Mouse (Mus musculus): ENCODE measurements at regions not wholly inside any gene's neighbourhood (a gene's known extent, or its start where the extent isn't known, plus 50 kb on each side); places are given as distances from the start of the nearest gene placed in this dataset.

DNA sequence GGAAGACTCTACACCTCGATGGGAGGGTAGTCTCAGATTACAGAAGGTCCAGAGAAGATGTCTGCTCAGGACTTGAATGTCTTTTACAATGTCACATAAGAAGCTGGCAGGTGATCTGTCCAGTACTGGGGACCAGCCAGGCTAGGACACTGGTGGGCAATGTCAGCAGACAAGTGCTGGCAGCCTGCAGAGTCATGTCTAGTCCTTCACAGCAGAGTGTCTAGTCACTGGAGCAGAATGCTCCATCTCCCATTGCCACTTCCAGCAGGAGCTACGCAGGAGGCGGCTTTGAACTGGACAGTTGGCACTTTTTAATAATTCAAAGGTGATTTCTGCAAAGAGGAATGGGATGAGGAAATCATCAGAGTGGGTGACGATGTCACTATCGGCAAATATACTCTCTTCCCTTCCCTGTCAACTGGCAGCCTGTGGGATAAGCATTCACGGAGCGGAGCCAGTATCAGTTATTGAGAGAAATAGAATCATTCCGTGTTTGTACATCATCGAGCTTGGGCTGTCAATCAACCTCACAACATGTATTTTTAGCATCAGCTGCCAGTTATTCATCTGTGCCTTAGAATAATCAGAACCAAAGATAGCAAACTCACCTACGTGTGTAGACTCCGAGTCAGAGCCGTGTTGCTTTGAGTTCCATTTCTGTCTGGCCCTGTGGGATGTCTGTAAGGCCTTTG, 268.6 kb downstream of the Rps24 start:
- no peak for TF ChIP-seq CTCF (IDR thresholded peaks at IDR 0.05; ENCODE audit: borderline replicate concordance, extremely low read depth, insufficient read depth, insufficient read length)
- TF ChIP-seq POLR2A (IDR thresholded peaks at IDR 0.05; ENCODE audit: borderline replicate concordance, extremely low read depth, insufficient read depth, insufficient read length, poor library complexity, severe bottlenecking) = no peak

DNA sequence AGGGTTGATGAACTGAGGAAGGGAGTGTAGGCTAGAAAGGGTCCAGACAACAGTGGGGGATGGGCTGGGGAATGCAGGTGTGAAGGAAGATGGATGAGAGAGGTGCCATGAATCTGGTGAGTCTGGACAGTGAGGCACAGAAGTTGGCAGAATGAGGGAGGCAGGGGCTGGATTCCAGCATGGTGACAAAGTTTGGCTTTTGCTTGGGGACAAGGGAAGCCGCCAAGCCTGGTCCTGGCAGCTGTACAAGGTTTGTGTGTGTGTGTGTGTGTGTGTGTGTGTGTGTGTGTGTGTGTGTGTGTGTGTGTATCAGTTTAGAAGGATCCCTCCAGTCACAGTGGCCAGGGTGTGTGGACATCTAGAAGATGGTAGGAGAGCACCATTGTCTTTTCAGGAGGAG, 270.4 kb downstream of the Rps24 start:
- no peak for TF ChIP-seq CTCF (IDR thresholded peaks at IDR 0.05; ENCODE audit: borderline replicate concordance, extremely low read depth, insufficient read depth, insufficient read length)
- no peak for TF ChIP-seq POLR2A (IDR thresholded peaks at IDR 0.05; ENCODE audit: borderline replicate concordance, extremely low read depth, insufficient read depth, insufficient read length, poor library complexity, severe bottlenecking)
- no peak for DNase-seq (ENCODE audit: low read depth)

More for the DNA sequence above, 268.6 kb downstream of the Rps24 start:
- DNase-seq (ENCODE audit: low read depth) = peak; percentile 40

DNA sequence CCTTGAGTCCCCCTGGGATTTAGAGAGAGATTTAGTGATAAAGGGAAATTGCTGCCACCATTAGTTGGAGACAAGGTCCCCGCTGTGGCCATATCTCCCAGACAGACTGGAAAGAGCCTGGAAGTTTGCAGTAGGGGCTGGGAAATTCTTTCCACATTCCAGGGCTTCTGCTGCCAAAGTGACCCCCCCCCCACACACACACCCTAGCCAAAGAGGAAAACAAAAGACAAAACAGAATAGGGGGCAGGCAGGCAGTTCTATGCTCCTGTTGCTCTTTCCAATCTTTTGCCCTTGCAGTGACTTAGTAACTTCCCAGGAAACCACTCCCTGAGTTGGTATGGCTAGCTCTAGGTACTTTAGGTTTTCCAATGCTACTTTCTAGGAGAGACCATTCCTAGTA, 270.9 kb downstream of the Rps24 start:
- DNase-seq (ENCODE audit: low read depth) = no peak
- no peak for TF ChIP-seq CTCF (IDR thresholded peaks at IDR 0.05; ENCODE audit: borderline replicate concordance, extremely low read depth, insufficient read depth, insufficient read length)
- no peak for TF ChIP-seq POLR2A (IDR thresholded peaks at IDR 0.05; ENCODE audit: borderline replicate concordance, extremely low read depth, insufficient read depth, insufficient read length, poor library complexity, severe bottlenecking)

DNA sequence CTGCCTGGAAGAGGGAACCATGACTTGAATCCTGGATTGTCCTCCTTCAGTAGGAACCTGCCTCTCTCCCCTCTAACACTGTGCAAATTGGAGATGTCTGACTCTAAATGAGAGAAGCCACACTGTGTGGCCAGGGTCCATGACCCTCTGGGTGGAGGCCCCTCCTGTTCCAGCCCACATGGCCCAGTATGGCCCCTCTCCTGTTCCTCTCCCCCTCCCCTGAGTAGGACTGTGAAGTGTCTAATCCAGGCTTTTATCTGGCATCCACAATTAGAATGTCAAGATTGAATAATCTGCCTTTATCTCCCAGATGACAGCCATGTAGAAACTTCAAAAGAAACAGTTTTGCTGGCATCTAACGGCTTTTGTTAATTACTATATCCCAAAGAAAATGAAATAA, 274.0 kb downstream of the Rps24 start:
- TF ChIP-seq POLR2A (IDR thresholded peaks at IDR 0.05; ENCODE audit: borderline replicate concordance, extremely low read depth, insufficient read depth, insufficient read length, poor library complexity, severe bottlenecking) (no peak), CTCF (IDR thresholded peaks at IDR 0.05; ENCODE audit: borderline replicate concordance, extremely low read depth, insufficient read depth, insufficient read length) (no peak)
- DNase-seq (ENCODE audit: low read depth) = no peak

DNA sequence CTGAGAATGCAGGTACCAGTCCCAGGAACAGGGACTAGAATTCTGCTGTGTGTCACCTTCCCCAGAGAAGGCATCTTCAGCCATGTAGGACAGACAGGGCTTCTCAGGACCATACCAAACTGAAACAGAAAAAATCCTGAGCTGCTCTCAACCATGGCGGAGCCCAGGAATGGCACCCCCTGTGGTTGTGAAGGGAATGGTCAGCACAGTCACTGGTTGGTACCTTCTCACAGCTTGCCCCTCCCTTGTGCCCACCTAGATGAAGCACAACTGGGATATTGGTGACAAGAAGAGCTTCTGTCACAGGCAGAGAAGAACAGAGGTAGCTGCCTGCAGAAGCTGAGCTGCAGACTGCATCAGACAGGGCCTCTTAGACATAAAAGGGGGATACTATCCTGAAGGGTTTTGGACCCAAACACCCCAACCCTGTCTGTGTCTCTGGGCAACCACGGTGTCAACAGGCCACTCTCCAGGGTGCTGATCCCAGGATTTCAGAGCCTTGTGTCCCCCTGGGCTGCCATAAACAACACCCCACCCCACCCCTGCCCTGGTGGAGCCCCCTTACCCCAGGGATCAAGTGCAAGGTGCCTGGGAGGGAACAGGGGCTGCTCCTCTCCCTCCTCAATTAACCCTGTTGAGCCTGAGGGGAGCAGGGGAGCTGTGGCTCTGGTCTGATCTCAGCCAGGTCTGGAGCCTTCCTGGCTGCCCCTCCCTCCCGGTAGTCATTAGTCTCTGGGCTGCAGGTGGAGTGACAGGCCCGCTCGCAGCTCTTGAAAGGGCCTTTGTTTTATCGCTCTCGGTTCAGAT, 275.7 kb downstream of the Rps24 start:
- DNase-seq (ENCODE audit: low read depth) = peak; percentile 90
- TF ChIP-seq CTCF (IDR thresholded peaks at IDR 0.05; ENCODE audit: borderline replicate concordance, extremely low read depth, insufficient read depth, insufficient read length) = peak; percentile 48; the same call in 1 of the 2 replicates
- no peak for TF ChIP-seq POLR2A (IDR thresholded peaks at IDR 0.05; ENCODE audit: borderline replicate concordance, extremely low read depth, insufficient read depth, insufficient read length, poor library complexity, severe bottlenecking)

DNA sequence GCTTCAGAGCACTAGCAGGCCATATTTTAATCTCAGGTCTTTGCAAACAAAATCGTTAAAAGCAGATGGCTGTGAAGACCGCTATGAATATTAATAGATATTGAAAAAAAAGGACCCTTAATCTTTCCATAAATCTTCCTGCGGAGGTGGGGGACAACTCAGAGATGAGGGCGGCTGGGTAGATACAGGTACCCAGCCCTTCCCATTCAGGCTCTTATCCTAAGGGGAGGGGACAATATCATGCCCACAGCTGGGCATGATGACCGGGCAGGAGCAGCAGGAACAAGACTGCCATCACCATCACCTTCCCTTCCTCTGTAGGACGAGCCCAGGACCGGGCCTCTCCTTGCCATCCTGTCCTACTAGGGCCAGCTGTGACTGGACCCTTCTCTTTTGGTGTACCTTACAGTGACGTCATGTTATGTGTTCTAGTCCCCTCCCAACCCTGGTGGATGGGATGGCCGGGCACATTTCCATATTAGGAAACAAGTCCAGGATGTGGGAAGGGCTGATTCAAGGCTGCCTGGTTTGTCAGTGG, 276.4 kb downstream of the Rps24 start:
- peak; percentile 47 for DNase-seq (ENCODE audit: low read depth)
- TF ChIP-seq CTCF (IDR thresholded peaks at IDR 0.05; ENCODE audit: borderline replicate concordance, extremely low read depth, insufficient read depth, insufficient read length) (no peak), POLR2A (IDR thresholded peaks at IDR 0.05; ENCODE audit: borderline replicate concordance, extremely low read depth, insufficient read depth, insufficient read length, poor library complexity, severe bottlenecking) (no peak)

DNA sequence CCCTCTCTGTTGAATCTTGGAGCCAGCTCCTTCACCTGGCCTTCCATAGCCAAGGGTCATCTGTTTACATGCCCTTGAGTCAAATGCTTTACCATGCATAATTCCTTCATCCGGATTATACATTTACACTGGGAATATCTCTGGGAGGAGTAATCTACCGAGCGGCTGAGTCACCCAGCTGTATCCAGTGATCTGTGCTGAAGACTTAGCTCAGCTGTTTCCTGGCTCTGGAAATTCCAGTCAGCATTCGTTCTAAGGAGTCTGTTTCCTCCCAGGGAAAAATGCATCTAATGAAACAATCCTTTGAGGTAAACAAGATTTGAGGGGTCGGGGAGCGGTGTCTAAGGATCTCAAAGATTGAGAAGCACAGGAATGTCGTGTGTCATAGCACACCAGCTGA, 276.9 kb downstream of the Rps24 start:
- no peak for DNase-seq (ENCODE audit: low read depth)
- TF ChIP-seq CTCF (IDR thresholded peaks at IDR 0.05; ENCODE audit: borderline replicate concordance, extremely low read depth, insufficient read depth, insufficient read length) (no peak), POLR2A (IDR thresholded peaks at IDR 0.05; ENCODE audit: borderline replicate concordance, extremely low read depth, insufficient read depth, insufficient read length, poor library complexity, severe bottlenecking) (no peak)

DNA sequence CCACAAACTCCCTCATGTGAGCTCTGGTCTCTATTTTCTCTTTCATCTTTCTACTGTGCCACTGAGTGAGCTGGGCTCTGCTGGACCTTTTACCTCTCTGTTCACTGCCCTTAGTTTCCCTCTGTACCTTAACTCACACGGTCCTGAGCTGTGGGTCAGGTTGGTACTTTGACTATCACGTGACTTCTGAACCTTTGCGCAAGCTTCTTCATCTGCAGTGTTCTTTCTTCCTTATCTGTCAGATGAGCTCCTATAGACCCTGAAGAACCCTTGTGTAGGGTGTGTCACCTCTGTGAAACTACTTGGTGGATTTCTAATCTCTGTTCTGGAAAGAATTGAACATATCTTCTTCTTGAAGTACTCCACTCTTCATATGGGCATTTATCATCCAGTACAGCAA, 279.3 kb downstream of the Rps24 start:
- no peak for DNase-seq (ENCODE audit: low read depth)
- TF ChIP-seq CTCF (IDR thresholded peaks at IDR 0.05; ENCODE audit: borderline replicate concordance, extremely low read depth, insufficient read depth, insufficient read length) (no peak), POLR2A (IDR thresholded peaks at IDR 0.05; ENCODE audit: borderline replicate concordance, extremely low read depth, insufficient read depth, insufficient read length, poor library complexity, severe bottlenecking) (no peak)

DNA sequence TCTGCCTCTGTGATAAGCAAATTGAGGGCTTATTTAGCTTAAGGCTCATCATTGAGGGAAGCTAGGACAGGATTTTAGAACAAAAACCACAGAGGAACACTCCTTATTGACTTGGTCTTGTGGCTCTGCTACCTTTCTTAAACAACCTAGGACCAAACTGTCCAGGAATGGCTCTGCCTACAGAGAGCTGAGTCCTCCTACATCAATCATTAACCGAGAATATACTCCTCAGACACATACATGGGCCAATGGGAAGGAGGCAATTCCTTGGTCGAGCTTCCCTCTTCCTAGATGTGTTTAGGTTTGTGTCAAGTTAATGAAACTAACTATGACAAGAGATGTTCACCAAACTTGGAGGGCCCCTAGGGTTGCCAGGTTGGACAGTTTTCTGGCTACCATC, 279.8 kb downstream of the Rps24 start:
- TF ChIP-seq CTCF (IDR thresholded peaks at IDR 0.05; ENCODE audit: borderline replicate concordance, extremely low read depth, insufficient read depth, insufficient read length) (no peak), POLR2A (IDR thresholded peaks at IDR 0.05; ENCODE audit: borderline replicate concordance, extremely low read depth, insufficient read depth, insufficient read length, poor library complexity, severe bottlenecking) (no peak)
- DNase-seq (ENCODE audit: low read depth) = no peak

DNA sequence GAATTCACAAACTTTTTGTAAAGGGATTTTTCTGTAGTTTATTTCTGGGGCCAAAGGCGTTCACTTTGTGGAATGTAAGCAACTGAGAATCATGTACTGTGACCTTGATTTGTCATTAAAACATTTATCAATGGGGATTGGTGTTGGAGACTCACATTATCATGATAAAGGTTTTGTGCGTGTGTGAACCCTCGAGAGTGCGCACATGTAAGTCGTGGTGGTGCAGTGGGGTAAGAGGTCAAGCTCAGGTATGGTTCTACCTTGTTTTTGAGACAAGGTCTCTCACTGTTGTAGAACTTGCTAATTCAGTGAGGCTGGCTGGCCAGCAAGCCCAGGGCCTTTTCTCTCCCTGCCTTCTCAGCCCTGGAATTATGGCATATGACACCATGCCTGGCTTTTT, 280.4 kb downstream of the Rps24 start:
- TF ChIP-seq CTCF (IDR thresholded peaks at IDR 0.05; ENCODE audit: borderline replicate concordance, extremely low read depth, insufficient read depth, insufficient read length) = no peak
- TF ChIP-seq POLR2A (IDR thresholded peaks at IDR 0.05; ENCODE audit: borderline replicate concordance, extremely low read depth, insufficient read depth, insufficient read length, poor library complexity, severe bottlenecking) = no peak
- no peak for DNase-seq (ENCODE audit: low read depth)

DNA sequence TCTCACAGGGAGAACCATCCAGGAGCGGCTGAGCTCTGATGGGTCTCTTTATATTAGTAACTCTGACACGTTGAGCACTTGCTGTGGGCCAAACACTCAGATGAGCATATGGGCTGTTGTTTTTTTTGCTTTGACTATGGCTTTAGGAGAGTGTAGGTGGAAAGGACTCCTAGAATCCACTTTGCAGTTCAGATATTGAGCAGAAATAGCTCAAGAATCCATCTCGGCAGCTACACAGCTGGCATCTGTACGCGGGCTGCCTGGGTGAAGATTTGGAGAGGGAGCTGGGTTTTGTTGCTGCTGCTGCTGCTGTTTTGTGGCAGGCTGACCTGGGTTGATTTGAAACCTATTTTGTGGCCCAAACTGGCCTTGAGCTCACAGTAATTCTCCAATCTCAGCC, 281.0 kb downstream of the Rps24 start:
- DNase-seq (ENCODE audit: low read depth) = no peak
- TF ChIP-seq POLR2A (IDR thresholded peaks at IDR 0.05; ENCODE audit: borderline replicate concordance, extremely low read depth, insufficient read depth, insufficient read length, poor library complexity, severe bottlenecking) (no peak), CTCF (IDR thresholded peaks at IDR 0.05; ENCODE audit: borderline replicate concordance, extremely low read depth, insufficient read depth, insufficient read length) (no peak)

Data from brain, embryonic 14.5 days (tissue).